Mouse (Mus musculus): ENCODE measurements at regions not wholly inside any gene's neighbourhood (a gene's known extent, or its start where the extent isn't known, plus 50 kb on each side); places are given as distances from the start of the nearest gene placed in this dataset.

DNA sequence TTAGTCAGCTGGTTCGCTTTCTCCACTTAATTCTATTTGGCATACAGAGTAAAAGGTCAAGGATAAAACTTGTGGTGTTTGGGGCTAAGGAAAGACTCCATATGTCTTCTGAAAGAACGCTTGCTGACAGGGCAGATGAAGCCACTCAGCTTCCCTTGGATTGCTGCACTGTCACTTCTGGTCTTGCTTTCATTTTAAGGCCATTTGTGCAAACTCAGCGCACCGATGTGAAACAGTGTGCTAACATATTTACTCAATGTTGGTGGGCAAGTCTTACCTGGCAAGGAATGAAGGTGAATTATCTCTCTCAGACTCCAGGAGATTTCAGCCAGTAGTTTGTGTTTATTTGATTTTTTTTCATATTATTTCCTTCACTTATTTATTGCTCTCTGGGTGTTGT lies 907.2 kb downstream of the Gsdmc2 start:
- TF ChIP-seq ZNF384 (IDR thresholded peaks at IDR 0.05; ENCODE audit: low read depth, low read length) (no peak), ZC3H11A (IDR thresholded peaks at IDR 0.05; ENCODE audit: borderline replicate concordance, low read depth, low read length) (no peak), CHD2 (IDR thresholded peaks at IDR 0.05; ENCODE audit: low read depth, low read length) (no peak), MAFK (IDR thresholded peaks at IDR 0.05; ENCODE audit: insufficient read depth, low read depth, low read length) (no peak)

Measured in ES-E14 (cell line).